Mouse (Mus musculus): ENCODE measurements at regions not wholly inside any gene's neighbourhood (a gene's known extent, or its start where the extent isn't known, plus 50 kb on each side); places are given as distances from the start of the nearest gene placed in this dataset.

DNA sequence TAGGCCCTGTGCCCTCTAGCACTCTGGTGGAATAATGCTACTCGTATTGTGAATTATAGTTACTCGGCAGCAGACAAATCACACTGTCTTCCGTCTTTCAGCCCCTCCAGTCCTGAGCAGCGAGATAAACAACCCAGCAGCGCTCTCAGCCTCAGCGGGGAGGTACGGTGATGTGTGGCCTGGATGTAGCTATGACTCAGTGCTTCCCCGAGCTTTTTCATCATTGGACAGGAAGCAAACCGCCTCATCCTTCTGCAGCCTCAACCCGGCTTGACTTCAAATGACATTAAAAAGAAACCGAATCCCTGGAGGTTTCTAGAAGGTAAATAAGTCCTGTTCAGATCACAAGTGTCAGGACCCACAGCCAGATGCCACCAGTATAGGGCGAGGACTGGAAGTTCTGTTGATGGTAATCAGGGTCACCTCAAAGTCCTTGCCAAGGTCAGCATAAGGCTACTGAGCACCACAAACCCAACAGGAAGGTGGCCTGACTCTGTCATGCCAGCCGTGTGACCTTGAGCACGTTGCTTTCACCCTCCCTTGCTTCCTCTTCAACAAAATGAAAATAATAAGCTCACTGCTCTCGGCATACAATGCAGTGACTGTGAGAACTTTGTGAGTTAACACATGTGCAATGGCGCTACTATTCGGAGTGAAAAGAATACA is 199.0 kb upstream of the Hes1 start:
- 42% methylated on average over 17 of the region's 17 CpGs for WGBS
- Histone ChIP-seq H3K9me3 (replicated peaks) (no peaks in the 10 kb centered on the region), H3K4me2 (no peak overlapping the region), H3K4me1 (replicated peaks) (peaks cover 12% of the 10 kb centered on the region), H3K4me3 (no peak overlapping the region), H3K36me3 (no peaks in the 10 kb centered on the region), H3K27ac (ENCODE audit: poor library complexity, severe bottlenecking) (no peak overlapping the region), H3K27me3 (replicated peaks) (0 out of 2 replicates have a peak, but pooled peaks cover 3% of the 10 kb centered on the region), H3K9ac (no peak overlapping the region)
- ATAC-seq (ENCODE audit: insufficient number of reproducible peaks, low FRiP score) = peak; percentile 68; the same call in 1 of the 2 replicates

DNA sequence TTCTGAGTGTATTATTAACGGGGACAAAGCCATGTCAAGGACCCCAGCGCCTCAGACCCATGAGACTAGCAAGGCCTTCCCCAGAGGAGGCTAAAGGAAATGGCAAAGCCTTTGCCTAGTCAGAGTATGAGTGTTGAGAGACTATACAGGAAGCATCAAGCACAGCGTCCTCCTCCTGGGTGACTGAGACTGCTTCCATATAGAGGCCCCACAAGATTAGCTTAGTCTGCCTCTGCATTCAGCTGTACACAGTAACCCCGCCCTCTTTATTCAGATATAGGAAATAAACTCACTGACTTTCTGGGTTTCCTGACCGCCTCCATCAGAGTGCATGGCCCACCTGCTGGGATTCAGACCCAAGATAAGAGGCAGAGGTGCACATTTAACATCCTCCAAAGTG is 192.8 kb upstream of the Hes1 start:
- Histone ChIP-seq H3K4me1 (replicated peaks) (no peaks in the 10 kb centered on the region; the same call in 1 of the 2 replicates), H3K27ac (ENCODE audit: poor library complexity, severe bottlenecking) (no peak overlapping the region), H3K4me3 (no peak overlapping the region), H3K4me2 (no peak overlapping the region), H3K9ac (no peak overlapping the region), H3K36me3 (no peaks in the 10 kb centered on the region), H3K27me3 (replicated peaks) (0 out of 2 replicates have a peak, but pooled peaks cover 3% of the 10 kb centered on the region), H3K9me3 (replicated peaks) (no peaks in the 10 kb centered on the region)
- WGBS = 77% methylated on average over 5 of the region's 5 CpGs
- ATAC-seq (ENCODE audit: insufficient number of reproducible peaks, low FRiP score) = no peak

DNA sequence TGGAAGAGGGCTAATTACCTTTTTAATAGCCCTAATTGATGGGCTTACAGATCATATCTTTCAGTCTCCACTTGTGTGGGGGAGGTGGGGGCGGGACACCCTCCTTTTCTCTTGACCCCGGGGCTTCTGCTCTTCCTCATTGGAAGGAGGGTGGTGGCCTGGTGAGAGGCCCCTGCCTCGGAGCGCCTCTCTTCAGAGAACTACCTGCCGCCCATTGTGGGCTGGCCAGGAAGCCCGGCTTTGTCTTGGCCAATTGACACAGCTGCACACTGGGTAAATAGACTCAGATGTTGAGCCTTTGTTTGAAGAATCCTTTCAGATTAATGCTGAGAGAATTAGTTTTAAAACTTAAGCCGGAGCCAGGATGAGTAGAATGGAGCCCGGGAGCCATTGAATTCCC is 188.0 kb upstream of the Hes1 start:
- H3K36me3 ChIP-seq = no peaks in the 10 kb centered on the region

DNA sequence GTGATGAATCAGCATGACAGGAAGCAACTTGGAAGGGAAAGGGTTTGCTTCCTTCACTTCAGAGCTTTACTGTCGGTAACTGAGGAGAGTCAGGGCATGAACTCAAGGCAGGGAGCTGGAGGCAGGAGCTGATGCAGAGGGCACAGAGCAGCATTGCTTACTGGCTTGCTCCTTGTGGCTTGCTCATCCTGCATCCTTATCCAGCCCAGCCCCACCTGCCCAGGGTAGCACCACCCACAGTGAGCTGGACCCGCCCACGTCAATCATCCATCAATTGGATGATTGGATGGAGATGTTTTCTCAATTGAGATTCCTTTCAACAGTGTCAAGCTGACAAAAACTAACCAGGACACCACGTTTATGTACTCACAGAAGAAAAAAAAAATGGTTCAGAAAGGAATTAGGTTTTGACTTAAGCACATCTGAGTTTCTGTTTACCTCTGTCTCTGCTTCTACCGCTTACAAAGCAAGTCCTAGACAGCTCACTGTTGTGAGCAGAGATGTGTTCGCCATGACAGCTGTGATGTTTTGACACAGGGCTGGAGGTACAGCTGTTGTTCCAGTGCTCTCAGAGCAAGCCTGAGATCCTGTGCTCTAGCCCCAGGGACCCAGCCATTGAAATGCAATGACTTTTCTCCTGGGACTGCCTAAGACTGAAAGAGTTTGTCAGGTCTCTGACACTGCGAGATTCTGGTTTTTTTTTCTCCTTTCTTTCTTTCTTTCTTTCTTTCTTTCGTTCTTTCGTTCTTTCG is 186.6 kb upstream of the Hes1 start:
- H3K27ac ChIP-seq (ENCODE audit: poor library complexity, severe bottlenecking) = no peak overlapping the region
- ATAC-seq (ENCODE audit: insufficient number of reproducible peaks, low FRiP score) = no peak
- no peaks in the 10 kb centered on the region for H3K9me3 ChIP-seq (replicated peaks)
- WGBS = 36% methylated on average over 10 of the region's 10 CpGs
- H3K4me1 ChIP-seq (replicated peaks) = peaks cover 20% of the 10 kb centered on the region
- no peaks in the 10 kb centered on the region for H3K36me3 ChIP-seq
- no peak overlapping the region for H3K4me2 ChIP-seq
- no peak overlapping the region for H3K9ac ChIP-seq
- H3K27me3 ChIP-seq (replicated peaks) = 0 out of 2 replicates have a peak, but pooled peaks cover 6% of the 10 kb centered on the region
- H3K4me3 ChIP-seq = no peak overlapping the region

More for the DNA sequence above, 188.0 kb upstream of the Hes1 start:
- H3K4me2 ChIP-seq = no peak overlapping the region
- H3K4me1 ChIP-seq (replicated peaks) = peaks cover 7% of the 10 kb centered on the region
- no peak for ATAC-seq (ENCODE audit: insufficient number of reproducible peaks, low FRiP score)
- no peaks in the 10 kb centered on the region for H3K9me3 ChIP-seq (replicated peaks)
- no peak overlapping the region for H3K4me3 ChIP-seq
- WGBS = 65% methylated on average over 8 of the region's 8 CpGs
- H3K27ac ChIP-seq (ENCODE audit: poor library complexity, severe bottlenecking) = no peak overlapping the region
- no peak overlapping the region for H3K9ac ChIP-seq
- H3K27me3 ChIP-seq (replicated peaks) = 0 out of 2 replicates have a peak, but pooled peaks cover 6% of the 10 kb centered on the region

DNA sequence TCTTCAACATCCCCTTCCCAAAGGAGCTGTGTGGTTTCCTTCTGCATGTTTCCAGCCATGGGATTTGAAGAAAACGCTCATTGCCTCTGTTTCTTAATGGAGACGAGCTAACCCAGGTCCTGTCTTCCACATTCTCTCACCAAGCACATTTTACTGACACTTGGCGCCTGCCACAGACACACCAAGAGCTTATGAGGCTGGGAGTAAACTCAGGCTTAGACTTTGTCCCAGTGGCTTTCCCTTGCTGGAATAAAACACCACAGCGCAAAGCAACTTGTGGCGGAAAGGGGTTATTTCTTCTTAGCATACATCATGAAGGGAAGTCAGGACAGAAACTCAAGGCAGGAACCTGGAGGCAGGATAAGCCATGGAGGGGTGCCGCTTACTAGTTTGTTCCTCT is 184.5 kb upstream of the Hes1 start:
- Histone ChIP-seq H3K27ac (ENCODE audit: poor library complexity, severe bottlenecking) (no peak overlapping the region), H3K4me3 (no peak overlapping the region), H3K27me3 (replicated peaks) (0 out of 2 replicates have a peak, but pooled peaks cover 6% of the 10 kb centered on the region), H3K9me3 (replicated peaks) (no peaks in the 10 kb centered on the region), H3K4me2 (no peak overlapping the region), H3K4me1 (replicated peaks) (peaks cover 37% of the 10 kb centered on the region), H3K36me3 (no peaks in the 10 kb centered on the region), H3K9ac (no peak overlapping the region)
- ATAC-seq (ENCODE audit: insufficient number of reproducible peaks, low FRiP score) = no peak
- WGBS = 81% methylated on average over 6 of the region's 6 CpGs

DNA sequence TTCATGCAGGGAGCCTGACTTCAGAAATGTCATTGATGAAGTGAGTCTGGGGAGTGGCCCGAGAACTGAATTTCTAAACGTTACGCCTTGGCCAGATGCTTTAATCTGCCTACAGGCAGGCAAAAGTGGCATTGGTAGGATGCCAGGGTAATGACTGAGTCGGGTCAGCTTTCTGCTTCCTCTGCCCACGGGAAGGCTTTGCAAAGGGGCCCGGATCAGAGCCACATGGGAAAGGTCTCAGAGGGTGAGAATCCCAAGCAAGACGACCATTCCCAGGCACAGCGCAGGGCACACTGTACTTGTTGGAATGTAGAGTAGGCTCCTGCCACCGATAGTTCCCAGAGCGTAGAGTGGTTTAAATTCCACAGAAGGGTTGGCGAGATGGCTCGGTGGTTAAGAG is 182.7 kb upstream of the Hes1 start:
- Histone ChIP-seq H3K4me3 (no peak overlapping the region), H3K9me3 (replicated peaks) (no peaks in the 10 kb centered on the region), H3K36me3 (no peaks in the 10 kb centered on the region), H3K4me1 (replicated peaks) (peaks cover 49% of the 10 kb centered on the region), H3K27me3 (replicated peaks) (0 out of 2 replicates have a peak, but pooled peaks cover 2% of the 10 kb centered on the region), H3K9ac (no peak overlapping the region), H3K27ac (ENCODE audit: poor library complexity, severe bottlenecking) (no peak overlapping the region), H3K4me2 (no peak overlapping the region)
- no peak for ATAC-seq (ENCODE audit: insufficient number of reproducible peaks, low FRiP score)
- 34% methylated on average over 12 of the region's 12 CpGs for WGBS

DNA sequence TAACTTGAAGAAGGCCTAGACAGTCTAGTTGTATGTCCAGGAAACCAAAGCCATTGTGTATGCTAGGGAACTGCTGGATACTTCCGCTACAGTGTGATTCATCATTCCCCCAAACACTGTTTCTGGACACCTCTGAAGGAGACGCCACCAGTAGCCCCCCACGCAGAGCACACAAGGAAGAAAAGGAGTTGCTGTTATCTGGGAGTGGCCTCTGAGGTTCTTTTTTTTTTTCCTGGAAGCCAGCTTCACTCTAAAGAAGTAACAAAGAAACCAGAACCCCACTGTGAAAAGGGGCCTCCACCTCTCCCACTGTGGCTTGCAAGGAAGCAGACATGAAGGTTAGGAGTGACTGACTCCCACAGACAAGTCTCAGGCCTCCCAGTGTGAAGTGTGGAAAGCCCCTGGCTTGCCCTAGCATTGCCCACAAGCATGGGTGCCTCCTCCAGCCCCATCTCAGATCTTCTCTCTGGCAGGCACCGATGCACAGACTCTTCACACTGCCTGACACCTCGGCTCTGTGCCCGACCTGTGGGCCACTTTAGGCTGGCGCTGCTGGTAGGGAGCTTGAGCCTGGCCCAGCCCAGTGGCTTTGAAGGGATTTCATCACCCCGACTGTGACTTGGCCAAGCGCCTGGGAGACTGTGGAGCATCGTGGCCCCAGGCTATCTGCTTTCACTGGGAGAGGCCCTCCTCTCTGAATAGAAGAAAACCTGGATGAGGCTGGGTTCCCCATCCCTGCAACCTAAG is 181.8 kb upstream of the Hes1 start:
- H3K36me3 ChIP-seq = no peaks in the 10 kb centered on the region
- H3K4me1 ChIP-seq (replicated peaks) = peaks cover 51% of the 10 kb centered on the region
- H3K4me3 ChIP-seq = no peak overlapping the region
- no peak overlapping the region for H3K4me2 ChIP-seq
- H3K27ac ChIP-seq (ENCODE audit: poor library complexity, severe bottlenecking) = peak overlapping the region; percentile 63
- no peaks in the 10 kb centered on the region for H3K9me3 ChIP-seq (replicated peaks)
- H3K27me3 ChIP-seq (replicated peaks) = no peaks in the 10 kb centered on the region
- ATAC-seq (ENCODE audit: insufficient number of reproducible peaks, low FRiP score) = peak; percentile 40; the same call in 1 of the 2 replicates
- H3K9ac ChIP-seq = peak overlapping the region; percentile 21; the same call in 1 of the 2 replicates
- WGBS = 19% methylated on average over 10 of the region's 10 CpGs

DNA sequence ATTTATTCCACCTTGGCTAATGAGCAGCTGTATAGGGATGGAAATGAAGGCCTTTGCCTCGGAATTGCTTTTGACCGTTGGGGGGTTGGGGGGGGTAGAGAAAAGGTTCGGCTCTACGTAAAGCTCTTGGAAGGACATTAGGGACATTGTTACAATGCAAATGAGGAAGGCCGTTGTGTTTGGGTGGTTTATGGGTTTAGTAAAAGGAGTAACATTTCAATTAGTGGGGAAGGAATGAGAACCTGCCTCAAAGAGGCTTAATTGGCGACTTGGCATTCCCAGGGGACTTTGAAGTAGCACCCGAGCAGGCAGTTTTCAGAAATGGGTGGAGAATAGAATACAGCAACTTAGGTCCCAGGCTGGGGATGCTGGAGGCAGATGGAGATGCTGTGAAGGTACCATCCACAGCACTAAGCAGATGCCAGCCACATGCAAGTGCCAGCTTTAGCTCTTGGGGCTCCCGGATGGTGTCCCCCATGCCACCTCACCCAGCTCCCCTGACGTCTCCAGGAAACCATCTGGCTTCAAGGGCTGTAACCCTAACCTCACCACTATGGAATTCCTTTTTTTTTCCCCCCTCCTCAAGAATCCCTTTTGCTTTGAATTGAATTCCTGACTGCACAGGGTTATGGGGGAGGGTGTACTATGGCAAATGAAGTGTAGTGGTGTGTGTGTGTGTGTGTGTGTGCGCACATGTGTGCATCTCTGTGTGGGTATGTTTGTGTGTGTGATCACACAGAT is 180.8 kb upstream of the Hes1 start:
- Histone ChIP-seq H3K36me3 (no peaks in the 10 kb centered on the region), H3K4me1 (replicated peaks) (peaks cover 51% of the 10 kb centered on the region), H3K27ac (ENCODE audit: poor library complexity, severe bottlenecking) (no peak overlapping the region; the same call in 1 of the 2 replicates), H3K4me3 (no peak overlapping the region), H3K4me2 (no peak overlapping the region), H3K9me3 (replicated peaks) (no peaks in the 10 kb centered on the region), H3K27me3 (replicated peaks) (no peaks in the 10 kb centered on the region), H3K9ac (no peak overlapping the region)
- WGBS = 43% methylated on average over 10 of the region's 10 CpGs
- no peak for ATAC-seq (ENCODE audit: insufficient number of reproducible peaks, low FRiP score)

DNA sequence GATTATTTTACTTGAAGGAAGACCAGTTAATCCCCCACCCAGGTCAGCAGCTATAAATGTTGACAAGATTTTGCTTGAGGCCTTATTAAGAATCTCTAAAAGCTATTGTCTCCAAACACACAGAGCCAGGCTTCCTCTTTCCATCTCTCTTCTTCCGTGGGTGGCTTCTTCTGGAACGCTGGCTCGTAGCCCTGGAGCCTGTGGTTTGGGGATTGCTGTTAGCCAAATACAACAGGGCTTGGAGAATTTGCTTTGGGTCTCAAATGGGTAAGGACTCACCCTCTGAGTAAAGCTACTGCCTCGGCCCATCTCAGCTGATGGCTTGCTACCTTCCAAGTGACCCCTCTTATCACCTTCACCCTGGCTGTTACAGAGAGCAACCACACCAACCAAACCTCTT is 179.3 kb upstream of the Hes1 start:
- no peaks in the 10 kb centered on the region for H3K9me3 ChIP-seq (replicated peaks)
- no peak overlapping the region for H3K27ac ChIP-seq (ENCODE audit: poor library complexity, severe bottlenecking)
- no peak for ATAC-seq (ENCODE audit: insufficient number of reproducible peaks, low FRiP score)
- no peaks in the 10 kb centered on the region for H3K27me3 ChIP-seq (replicated peaks)
- 67% methylated on average over 4 of the region's 4 CpGs for WGBS
- no peak overlapping the region for H3K9ac ChIP-seq
- H3K4me2 ChIP-seq = no peak overlapping the region
- H3K4me3 ChIP-seq = no peak overlapping the region
- no peaks in the 10 kb centered on the region for H3K36me3 ChIP-seq
- peaks cover 54% of the 10 kb centered on the region for H3K4me1 ChIP-seq (replicated peaks)

DNA sequence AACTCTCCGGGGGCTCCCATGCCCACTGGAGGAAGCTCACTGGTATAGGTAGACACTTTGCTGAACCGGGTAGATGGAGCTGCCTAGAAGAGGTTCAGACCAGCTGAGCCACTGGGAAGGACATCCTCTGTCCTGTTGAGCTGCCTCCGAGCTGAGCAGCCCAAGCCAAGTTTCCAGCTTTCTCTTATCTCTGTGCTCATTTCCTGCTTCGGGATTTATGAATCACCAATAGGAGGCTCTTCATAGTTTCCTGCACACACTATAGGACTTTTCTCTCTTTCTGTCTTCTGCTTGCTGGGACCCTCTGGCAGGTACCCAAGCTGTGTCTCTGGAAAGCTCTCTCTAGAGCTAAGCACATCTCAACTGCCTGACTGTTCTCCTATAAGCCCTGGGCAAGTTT is 177.4 kb upstream of the Hes1 start:
- WGBS = 47% methylated on average over 4 of the region's 4 CpGs
- Histone ChIP-seq H3K36me3 (no peaks in the 10 kb centered on the region), H3K9ac (no peak overlapping the region), H3K27me3 (replicated peaks) (no peaks in the 10 kb centered on the region), H3K27ac (ENCODE audit: poor library complexity, severe bottlenecking) (peak overlapping the region; percentile 78), H3K4me1 (replicated peaks) (peaks cover 52% of the 10 kb centered on the region), H3K9me3 (replicated peaks) (no peaks in the 10 kb centered on the region), H3K4me2 (no peak overlapping the region), H3K4me3 (no peak overlapping the region)
- ATAC-seq (ENCODE audit: insufficient number of reproducible peaks, low FRiP score) = peak; percentile 81

All from heart, embryonic 12.5 days (tissue).